Mouse (Mus musculus): ENCODE measurements around the gene Zfp330.

The Zfp330 gene

GRCm38 (mm10) chr8:82774093-82774422, at the start of gene Zfp330:
Zfp330 (minus strand) TSS chr8:82774160.
- DNase-seq = peak; percentile 95

DNA sequence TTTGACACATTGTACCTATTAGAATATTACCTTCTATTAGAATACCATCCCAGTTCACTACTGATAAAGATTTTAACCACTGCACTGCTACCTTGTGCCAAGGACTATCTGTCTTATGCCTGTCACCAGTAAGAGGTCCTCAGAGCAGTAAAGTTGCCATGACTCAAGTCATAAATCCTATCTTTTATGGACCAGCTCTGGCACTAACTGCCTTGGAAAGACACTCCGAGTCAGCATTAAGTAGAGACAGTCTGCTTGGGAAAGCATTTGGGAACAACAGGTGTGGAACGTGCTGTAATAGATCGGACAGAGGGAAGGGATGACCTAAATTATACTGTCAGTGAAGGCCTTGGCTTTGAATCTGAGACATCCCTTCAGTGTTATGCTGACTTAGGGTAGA, 4.0 kb upstream of the Zfp330 start:
- no peak for DNase-seq

DNA sequence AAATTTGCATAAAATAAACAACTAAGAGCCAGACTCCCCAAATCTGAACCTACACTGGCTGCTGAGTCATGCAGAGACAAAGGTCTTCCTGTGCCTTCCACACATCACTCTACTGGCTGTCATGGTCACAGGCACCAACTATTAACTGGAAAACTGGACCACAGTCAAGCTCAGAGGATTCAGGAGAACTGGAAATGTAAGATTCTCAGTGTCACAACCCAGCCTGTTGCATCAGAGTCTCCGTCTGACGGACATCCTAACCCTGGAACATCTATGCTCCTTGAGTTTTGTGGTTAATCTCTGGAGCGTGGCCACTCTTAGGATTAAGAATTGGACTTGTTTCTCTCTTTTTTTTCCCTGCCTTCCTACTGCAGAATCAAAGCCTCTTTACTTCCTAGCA, 3.4 kb upstream of the Zfp330 start:
- DNase-seq = no peak

DNA sequence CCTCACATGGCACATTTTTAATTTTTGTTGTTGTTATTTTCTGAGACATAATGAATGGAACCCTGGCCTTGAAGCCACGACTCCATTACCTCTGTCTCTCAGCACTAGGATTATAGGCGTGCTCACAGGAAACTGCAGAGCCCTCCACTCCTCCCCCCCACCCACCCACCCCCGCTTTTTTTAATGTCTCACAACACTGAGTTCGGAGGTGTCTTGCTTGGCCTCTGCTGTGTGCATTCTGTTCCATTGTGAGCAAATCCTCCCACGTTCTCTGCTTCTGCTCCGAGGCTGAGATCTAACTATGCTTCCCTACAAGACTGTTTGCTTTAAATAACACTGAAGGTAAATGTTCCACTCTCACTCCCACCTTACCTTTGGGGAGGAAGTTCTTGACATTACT, 522 bp upstream of the Zfp330 start:
- DNase-seq = no peak

- no peak for DNase-seq
These were observed 448 bp downstream of the Zfp330 start for GRCm38 (mm10) chr8:82773332-82774092.

GRCm38 (mm10) chr8:82770886-82771285, 3.1 kb downstream of the Zfp330 start:
- DNase-seq = no peak

DNA sequence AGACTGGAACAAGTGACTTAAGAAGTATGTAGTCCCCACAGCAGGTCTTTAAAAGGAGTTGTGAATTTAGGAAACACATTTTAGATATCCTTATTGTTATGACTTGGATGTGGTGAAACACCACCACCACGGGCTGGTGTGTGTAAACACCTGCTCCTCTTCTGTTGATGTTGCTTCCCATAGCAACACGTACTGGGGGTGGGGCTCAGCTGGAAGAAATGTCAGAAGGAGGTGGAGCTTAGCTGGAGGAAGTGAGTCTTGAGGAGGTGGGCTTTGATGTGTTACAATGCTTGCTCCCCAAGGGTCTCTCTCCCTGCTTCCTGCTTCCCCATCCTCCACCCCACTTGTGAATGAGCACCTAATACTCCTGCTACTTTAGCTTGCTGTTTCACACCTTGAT, 14.9 kb downstream of the Zfp330 start:
- DNase-seq = no peak

DNA sequence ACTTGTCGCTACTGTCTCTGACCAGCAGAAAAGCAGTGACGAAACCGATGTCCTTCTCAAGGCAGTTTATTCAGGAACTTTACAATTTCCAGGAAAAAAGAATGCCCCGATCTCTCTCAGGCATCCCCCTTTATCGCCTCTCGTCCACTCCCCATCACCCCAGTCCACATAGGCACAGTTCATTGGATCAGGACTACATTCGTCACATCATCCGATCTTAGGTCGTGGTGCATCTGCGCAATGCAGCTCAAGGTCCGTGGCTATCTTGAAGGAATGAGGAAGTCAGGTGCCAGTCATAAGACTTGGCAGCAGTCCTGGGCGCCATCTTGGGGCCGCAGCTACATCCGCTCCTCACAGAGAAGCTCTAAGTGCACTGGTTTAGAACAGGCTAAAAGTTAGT, 19.0 kb downstream of the Zfp330 start:
- DNase-seq = no peak

DNA sequence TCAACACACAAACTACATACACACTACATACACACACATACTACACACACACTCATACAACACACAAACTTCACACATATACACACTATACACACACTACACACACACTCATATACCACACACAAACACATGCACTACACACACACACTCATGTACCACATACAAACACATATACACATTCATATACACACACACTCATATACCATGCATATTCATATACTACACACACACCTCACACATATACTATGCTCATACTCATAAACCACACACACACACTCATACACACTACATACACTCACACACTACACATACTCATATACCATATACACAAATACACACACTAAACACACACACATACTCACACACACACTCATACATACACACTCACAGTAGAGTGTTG, 27.3 kb downstream of the Zfp330 start:
- DNase-seq = no peak

DNA sequence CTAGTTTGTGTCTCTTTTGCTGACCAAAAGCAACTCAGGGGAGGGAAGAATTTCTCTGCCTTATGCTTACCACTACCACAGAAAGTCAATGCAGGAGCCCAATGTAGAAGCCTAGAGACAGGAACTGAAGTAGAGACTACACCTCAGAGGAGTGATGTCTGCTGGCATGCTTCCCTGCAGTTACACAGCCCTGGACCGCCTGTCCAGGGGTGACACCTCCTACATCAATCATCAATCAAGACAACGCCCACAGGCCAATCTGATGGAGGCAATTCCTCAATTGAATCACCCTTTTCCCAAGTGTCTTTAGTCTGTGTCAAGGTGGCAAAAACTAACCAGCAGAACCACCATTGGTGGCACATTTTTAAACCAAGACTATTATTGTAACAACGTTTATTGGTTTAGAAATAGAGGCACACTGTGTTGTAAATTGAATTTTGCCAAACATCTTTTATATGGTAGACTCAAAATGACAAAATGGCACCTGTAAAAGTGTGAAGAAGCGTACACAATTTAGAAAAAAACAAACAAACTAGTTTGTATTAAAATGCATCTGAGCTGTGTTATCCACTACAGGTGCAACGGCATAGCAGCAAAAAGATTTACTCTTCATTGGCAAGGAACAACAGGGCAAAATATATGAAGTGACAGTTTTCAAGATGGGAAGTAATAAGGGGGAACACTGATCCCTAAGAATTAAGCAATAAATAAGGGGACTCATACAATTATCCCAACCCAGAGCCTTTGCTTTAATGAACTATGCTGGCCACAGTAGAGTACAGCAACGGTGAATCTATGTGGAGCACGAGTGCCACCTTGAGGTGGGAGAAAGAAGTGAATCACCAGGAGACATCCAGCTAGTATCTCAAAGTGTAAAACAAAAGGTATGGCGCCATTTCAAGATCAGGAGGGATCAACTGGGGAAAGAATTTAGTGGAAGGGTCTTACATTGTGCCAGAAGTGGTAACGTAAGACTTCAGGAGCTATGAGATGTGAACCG, 29.8 kb downstream of the Zfp330 start:
- DNase-seq = peak; percentile 74

Measured in embryo, embryonic 11 days (tissue).